Mouse (Mus musculus) lung, postnatal 0 days (tissue): Measurements from ENCODE around the gene Oxt.

Source experiments
- CTCF ChIP-seq: IDR thresholded peaks from 2 replicates; pipeline ENCODE4 v1.5.1; 2016; ENCODE audit warnings: antibody characterized with exemption, mild to moderate bottlenecking
- EP300 ChIP-seq: IDR thresholded peaks from 2 replicates; pipeline ENCODE4 v1.6.1; 2016; ENCODE audit warnings: antibody characterized with exemption, mild to moderate bottlenecking, control low read depth

- TF ChIP-seq CTCF: no peak
- TF ChIP-seq EP300: no peak
Measured at GRCm38 (mm10) chr2:130575873-130576272, at the start of gene Oxt.
